Mouse (Mus musculus): ENCODE data around the gene Bach2.

The Bach2 gene

DNA sequence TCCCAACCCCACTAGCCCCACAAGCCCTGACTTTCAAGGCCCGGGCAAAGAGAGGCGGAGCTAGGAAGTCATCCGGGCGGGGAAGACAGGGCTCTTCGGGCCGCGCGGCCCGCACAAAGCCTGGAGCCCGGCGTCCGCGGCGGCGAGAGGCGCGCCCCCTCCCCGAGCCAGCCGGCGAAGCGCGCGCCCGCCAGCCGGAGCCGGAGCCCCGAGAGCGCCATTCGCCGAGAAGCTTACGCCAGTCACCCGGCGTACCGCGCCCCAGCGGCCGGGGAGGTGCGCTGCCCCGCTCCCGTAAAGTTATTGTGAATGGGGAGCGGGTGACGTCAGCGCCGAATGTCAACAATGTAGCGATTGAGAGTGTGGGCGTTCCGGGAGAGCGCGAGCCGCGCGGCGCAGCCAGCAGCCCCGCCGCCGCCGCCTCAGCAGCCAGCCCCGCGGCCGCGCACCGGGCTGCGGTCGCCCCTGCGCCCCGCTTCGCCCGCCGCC is at the start of gene Bach2:
TSS of gene Bach2 (plus strand) at position 439 of the 489 bp plus-strand sequence.
- DNase-seq (ENCODE audit: low read depth, low spot score), result peak; percentile 96

DNA sequence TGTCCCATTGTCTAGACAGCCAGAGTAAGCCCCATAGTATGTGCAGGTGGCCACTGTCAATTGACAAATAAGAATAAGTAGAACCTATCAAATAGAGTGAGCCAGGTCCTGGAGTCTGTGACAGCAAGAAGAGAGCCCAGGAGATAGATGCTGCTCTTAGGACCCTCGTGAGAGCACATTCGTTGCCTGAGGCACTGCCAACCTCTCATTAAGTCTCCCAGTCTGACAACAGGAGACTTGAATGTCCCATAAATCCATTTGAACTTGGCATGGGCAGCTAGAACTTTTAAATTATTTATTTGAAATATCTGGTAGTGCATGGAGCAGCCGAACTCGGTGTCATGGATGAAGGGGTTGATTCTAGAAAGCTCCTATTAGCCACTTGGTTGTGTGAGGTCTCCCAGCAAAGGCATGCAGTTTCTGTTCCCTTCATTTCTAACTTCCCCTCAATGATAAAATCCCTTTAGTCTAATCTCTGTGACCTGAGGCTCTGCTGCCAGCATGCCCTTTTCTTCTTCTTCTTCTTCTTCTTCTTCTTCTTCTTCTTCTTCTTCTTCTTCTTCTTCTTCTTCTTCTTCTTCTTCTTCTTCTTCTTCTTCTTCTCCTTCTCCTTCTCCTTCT is 49.1 kb upstream of the Bach2 start:
- no peak for DNase-seq (ENCODE audit: low read depth, low spot score)

DNA sequence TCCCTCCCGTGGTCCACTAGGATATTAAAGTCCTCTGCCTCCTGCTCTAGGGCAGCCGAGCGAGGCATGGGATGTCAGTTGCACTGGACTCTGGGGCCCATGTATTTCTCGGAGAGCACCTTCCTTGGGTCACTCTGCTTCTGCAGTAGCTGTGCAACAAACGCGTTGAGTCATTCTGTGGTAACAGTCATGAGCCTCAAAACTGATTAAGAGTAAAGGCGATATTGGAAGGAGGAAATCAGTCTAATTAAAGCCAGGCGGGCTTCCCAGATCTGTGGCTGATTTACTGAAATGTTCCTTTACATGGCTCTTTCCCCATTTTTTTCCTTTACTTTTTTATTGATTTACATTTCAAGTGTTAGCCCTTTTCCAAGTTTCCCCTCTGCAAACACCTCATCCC is 48.1 kb upstream of the Bach2 start:
- no peak for DNase-seq (ENCODE audit: low read depth, low spot score)

DNA sequence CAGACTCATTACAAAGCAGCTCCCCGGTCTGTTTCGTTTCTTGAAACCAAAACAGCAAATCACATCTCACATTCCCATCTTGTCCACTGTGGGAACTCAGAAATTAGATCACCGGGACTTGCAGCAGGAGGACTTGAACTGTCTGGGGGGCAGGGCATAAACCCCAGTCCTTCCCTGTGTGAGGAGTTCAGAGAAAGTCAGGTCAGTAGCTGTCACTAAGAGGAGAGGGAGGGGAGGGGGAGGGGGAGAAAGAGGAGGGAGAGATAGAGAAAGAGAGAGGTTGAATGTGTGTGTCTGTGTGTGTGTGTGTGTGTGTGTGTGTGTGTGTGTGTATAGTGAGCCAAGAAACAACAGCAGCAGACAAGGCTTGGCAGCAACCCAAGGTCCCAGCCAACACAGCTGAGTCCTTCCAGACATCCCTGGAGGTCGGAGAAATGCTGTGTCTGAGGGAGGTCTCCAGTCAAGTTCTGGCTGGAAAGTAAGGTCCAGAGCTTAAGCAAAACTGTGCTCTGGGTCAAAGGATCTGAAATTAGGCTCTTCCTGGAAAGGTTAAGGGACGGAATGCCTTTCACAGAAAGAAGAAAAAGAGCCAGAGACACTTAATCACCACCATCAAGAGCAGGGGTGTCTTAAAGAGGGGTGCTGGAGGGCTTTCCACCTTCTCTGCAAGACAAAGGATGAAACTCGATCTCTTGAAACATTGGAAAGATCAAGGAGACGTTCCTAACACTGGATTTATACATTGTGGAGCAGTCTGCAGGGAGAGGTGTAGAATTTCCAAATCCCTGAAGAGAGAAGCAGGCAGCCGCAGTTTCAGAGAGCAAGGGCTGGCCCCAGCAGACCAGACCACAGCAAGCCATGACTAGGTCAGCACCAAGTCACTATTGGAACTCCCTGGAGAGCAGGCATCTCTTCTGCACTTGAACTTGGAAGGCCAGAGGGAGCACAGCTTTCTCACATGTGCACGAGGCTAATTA is 42.4 kb upstream of the Bach2 start:
- peak; percentile 60 for DNase-seq (ENCODE audit: low read depth, low spot score)

DNA sequence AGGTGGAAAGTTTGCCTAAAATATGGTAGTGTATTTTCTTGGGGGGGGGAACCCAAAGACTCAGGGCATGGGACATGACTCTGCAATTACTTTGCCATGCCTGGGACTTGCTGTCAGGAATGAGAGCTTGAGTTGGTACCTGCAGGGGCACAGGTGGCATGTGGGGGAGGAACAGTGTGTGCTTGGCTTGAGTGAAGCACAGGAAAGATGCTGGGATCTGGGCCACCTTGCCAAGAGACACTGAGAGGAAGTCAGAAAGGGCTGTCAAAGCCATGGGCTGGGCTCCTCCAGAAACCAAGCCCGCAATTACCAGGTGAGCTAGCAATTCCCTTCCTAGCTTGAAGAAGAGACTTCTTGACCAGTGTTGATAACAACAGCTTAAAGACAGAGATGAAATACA is 40.6 kb upstream of the Bach2 start:
- no peak for DNase-seq (ENCODE audit: low read depth, low spot score)

DNA sequence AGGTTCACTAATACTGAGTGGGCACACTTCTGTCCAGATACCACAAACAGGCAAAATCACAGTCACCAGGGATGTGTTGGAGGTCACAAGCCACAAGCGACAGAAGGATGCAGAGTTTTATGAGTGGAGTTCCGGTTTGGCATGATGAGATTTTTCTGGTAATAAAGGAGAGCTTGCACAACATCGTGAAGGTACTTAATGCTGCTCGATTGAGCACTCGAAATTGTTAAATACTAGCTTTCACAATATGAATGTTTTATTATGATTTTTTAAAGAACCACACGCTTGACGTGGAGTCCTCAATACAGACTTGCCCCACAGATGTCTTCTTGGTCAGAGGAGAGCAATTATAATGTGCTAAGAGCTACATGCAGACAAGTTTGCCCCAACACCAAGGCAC is 40.0 kb upstream of the Bach2 start:
- DNase-seq (ENCODE audit: low read depth, low spot score), result no peak

DNA sequence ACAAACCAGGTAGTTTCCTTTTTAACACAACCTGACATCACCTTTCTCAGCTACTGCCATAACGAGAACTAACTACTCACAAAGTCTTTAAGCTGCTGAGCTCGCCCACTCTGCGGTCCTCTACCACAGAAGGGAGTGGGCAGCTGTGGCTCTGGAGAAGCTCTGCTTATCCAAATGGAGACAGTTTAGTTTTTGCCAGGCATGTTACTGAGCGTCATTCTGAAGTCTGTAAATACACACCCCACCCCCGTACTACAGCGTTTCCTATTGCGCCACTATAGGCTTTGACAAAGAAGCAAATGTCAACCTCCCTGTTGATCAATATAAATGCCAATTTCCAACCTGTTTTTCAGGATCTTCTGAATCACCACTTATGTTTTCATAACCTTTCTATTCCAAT is 39.4 kb upstream of the Bach2 start:
- no peak for DNase-seq (ENCODE audit: low read depth, low spot score)

DNA sequence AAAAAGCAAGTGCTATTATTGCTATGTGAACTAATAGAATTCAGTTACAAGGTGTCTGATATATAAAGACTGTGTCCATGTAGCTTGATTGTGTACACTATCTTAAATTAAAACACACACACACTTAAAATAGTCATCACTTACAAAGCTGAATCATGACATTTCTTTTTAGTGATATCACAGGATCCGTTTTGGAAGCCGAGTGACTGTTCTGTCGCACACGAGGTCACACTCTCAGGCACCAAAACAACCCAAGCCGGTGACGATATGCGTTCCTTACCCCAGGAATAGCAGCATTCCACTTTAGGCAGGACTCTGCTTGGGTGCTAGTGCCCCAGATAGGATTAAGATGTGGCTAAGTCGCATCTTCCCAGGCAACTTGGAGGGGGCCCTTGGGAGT is 37.5 kb upstream of the Bach2 start:
- no peak for DNase-seq (ENCODE audit: low read depth, low spot score)

DNA sequence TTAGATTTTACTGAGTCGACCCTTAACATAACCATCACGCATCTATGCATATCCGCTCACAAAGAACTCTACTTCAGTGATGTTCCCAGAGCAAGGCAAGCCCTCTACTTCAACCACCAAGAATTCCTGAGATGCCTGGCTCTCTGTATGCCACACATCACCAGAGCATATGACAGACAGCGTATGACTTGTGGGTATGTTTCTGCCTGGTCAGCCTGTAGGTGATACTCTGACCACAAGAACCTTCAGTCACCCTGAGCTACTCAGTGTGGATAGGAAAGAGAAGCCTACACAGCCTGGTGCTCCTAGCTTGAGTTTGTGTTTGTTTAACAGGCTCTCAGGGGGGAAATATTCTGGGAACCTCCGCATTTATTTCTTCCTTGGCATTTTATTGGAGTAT is 36.2 kb upstream of the Bach2 start:
- no peak for DNase-seq (ENCODE audit: low read depth, low spot score)

DNA sequence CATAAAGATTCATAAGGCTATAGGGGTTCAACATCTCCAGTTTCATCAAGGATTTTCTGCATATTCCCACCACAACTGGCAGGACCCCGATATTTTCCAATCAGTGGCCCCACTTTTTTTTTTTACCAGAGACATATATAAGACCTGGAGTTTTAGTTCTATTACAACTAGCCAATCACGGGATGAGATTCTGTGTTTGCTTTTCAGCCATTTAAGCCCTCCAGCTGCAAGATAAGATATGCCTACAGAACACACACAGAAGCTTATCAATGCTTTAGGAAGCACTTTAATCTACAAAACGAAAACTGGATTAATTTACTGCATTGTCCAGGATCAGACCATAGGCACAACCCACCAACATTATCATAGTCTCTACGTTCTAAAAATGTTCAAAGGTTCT is 33.8 kb upstream of the Bach2 start:
- no peak for DNase-seq (ENCODE audit: low read depth, low spot score)

DNA sequence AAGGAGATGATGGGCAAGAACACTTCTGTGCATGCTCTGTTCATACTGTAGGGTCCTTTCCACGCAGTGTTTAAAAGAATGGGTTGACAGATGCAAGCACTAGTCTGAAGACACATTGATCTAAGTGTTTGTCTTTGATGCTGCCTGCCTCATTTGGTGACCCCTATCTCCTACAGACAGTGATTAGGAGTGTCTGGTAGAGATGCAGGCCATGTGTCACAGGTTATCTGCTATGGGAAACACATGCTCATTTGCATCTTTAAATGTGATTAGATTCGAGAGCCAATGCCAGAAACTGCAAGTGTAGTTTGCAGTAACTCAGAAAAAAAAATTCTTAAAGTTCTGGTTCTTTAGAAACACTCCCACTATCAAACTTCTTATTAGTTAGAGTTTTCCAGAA is 32.8 kb upstream of the Bach2 start:
- DNase-seq (ENCODE audit: low read depth, low spot score), result no peak

DNA sequence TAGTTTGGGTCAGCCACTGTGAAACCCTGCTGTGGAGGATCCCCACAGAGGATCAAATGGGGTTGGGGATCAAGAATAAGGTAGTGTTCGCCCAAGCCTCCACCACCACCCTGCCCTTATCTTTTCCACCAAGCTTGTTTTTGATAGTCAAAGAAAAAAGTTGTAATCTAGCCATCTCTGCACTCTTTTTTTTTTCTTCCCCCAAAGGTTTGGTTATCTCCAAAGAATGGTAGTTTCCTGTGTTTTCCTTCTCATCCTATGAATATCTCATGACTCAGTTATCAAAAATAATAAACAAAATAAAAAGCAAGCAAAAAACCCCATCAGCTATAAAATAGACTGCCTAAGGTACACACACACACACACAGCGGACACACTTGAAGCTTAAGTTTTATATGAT is 28.6 kb upstream of the Bach2 start:
- no peak for DNase-seq (ENCODE audit: low read depth, low spot score)

DNA sequence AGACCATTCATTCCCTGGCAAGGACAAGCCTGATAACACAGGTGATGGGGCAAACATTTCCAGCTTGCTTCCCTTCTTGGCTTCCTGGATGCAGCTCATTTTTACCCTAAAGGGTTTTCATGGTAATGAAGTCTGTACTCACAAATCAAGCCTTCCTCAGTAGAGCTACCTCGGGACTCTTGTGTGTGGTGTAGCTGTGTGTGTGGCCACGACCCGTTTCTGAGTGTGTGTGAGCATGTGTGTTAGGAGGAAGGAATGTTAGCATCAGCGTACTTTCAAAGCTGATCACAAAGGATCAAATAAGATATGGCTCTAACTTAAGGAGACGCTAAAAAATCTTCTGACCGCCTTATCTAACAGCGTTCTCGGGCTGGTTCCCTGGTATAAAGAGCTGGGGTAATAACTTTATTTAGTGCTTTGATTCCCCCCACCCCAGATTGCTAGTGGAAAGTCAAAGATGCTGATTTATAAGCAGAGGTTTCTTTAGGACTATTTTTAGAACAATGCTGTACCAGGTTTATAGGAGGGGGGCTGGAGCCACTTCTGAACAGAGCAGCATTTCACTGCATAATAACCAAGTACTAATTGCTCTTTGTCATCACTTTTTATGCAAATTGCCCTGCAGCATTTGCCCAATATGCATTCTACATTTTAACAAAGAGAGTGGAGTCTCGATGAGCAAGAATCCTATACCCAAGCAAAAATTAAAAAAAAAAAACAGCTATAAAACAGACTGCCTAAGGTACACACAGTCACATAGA is 28.0 kb upstream of the Bach2 start:
- DNase-seq (ENCODE audit: low read depth, low spot score), result no peak

DNA sequence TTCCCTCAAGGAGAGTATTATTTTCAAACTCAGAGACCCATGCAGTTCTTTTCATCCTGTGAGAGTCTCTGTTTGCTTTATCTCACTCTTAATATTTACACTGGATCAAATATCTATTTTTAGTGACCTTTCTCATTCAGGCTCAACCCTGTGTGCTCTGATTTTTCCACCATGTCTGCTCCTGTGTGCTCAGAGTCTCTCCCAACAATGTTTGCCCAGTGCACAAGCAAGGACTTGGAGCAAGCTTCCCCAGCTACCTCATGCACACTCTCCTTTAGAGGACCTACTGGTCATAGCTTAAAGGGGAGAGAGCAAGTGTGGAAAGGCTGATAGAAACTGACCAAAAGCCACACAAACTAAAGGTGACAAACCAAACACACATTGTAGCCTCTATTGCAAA is 26.0 kb upstream of the Bach2 start:
- DNase-seq (ENCODE audit: low read depth, low spot score), result no peak

DNA sequence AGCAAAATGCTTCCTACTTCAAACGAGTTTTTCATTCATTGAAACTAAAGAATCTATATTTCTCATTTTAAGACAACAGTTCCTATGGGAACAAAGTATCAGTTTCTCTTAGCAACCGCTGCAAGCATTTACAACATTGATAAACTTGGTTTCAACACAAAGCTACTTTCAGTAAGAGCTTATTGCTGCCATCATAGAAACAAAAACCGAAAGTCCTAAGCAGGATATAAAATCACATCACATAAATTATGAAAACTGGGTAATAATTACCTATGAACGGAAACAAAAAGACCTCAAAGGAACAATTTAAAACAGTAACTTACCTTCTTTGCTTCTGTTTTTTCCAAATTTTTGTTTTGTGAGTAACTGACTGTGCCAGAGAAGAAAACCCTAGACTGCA is 22.1 kb upstream of the Bach2 start:
- DNase-seq (ENCODE audit: low read depth, low spot score), result no peak

DNA sequence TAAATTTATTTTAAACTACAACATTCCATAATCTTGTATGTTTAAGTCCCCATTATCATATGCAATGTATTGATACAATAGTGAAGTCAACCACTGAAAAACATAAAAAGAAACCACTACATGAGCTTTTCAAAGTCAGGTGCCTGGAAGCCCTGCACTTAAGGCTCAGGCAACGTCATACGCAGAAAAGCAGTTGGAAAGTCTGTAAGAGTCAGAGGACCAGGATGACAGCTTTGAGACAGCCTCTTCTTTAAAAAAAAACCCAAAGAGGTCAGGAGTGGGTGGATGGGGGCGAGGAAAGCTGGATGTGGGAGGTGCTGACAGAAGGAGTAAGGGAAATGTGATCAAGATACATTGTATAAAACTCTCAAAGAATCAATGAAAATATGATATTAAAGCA is 21.6 kb upstream of the Bach2 start:
- no peak for DNase-seq (ENCODE audit: low read depth, low spot score)

DNA sequence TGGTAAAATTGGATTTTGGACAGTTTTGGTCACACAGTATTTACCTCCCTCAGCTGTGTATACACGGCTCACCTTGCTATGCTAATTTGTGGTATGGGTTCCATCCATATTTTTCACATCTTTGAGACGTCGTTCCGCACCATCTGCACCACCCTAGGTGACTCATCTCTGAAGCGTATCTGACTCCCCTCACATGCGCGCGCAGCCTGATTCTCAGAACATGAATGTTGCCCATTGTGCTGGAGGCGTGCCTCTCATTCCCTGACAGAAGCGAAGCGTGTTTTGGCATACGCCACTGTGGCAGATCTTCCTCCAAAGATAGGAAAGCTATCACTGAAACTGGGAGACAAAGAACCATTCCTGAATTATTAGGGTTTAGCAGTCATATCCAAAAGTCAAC is 21.0 kb upstream of the Bach2 start:
- DNase-seq (ENCODE audit: low read depth, low spot score), result no peak

DNA sequence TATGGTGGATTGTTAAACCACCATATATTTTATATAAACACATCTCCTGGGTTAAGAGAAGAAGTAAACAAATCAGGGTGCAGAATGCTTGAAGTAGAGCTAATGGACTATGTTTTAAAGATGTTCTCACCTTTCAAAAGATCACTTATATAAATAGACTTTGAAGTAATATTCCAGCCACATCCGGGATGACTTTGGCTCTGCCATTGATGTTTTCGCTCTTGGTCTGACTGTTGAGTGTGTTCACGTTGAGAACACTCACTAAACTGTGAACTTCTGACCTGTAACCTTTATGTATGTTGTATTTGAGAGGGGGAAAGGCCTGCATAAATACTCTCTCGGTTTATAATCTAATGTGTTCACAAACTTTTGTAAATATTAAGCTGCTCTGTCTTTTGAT is 20.2 kb upstream of the Bach2 start:
- DNase-seq (ENCODE audit: low read depth, low spot score), result no peak

DNA sequence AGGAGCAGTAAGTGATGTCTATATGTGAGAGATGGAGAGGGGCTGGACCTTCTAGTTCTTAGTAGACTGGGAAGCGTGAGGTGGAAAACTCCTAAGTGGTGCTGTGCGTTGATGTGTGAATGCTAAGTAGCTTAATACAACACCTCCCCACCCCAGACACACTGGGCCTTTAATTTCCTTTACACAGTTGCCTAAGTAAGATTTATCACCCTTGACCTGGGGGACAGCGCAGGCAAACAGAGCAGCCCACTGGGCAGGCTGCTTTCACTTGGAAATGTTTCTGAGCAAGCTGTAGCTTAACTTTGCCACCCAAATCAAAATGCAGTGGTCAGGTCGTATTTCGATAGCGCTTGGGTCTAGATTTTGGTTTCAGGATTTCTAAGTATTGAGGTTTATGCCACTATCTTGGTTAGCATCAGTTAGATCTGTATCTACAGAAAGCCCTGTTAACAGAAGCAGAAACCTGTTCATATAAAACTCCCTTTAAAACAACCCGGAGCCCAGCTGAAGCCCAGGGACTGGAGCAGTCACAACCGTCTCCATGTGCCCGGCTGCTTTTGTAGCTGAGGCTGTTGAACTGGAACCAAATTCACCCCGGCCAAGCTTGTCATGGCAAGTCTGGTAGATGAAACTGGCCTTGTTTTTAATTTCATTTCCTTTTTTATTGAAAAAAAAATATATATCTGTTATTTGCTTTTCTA is 19.0 kb upstream of the Bach2 start:
- peak; percentile 77 for DNase-seq (ENCODE audit: low read depth, low spot score)

DNA sequence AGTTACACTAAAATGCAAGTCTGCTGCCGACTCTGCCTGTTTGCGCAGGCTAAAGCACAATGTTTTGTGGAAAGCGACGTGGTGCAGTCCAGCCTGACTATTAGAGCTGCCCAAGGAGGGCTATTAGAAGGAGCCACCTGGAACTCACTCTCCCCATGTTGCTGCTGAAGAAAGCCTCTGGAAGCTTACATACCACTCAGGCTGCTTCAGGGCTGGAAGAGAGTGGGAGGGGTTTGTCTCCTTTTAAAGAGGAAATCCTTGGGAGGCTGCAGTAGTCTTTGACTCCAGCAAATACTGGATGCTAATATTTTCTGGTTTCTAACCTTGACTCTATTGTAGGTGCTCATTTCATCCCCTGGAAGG is 18.5 kb upstream of the Bach2 start:
- no peak for DNase-seq (ENCODE audit: low read depth, low spot score)

DNA sequence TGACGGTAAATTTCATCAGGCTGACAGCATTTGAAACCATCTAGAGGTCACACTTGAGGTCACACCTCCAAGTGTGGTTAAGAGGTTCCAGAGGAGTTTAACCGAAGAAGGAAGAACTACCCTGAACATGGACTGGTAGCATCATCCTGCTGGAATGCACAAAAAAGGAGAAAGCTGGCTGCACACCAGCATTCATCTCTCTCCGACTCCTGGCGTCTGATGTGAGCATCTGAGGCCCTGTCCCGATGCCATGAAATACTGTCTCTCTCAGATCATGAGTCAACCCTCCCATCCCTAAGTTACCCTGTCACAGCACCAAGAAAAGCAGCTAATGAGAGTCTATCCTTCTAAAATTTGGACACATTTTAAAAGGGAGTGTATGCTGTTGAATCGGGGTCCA is 17.6 kb upstream of the Bach2 start:
- no peak for DNase-seq (ENCODE audit: low read depth, low spot score)

DNA sequence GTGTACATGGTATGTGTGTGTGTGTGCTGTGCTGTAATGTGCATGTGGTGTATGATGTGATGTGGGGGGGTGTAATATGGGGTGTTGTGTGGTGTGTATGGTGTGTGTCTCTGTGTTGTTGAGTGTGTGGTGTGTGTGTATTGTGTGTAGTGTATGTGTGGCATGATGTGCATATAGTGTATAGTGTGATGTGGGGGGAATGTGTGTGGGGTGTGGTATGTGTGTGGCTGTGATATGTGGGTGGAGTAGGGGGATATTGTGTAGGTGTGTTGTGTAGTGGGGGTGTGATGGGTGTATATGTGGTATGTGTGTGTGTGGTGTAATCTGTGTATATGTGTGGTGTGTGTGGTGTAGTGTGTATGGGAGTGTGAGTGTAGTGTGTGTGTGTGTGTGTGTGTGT is 15.0 kb upstream of the Bach2 start:
- DNase-seq (ENCODE audit: low read depth, low spot score), result no peak

All from mesoderm, embryonic 11.5 days (tissue).